Mouse (Mus musculus): Measurements from ENCODE around the gene Csk. TPM values are rescaled to one million over a fixed set of nuclear protein-coding genes. Genes with fewer than 3 reads are reported as not detected.

Gene Csk
- polyA plus RNA-seq, 1 experiment from 2014 or later: 41.5 TPM

- no peak overlapping the region for H3K27ac ChIP-seq (replicated peaks)
- WGBS: 11% methylated on average over 9 of the region's 9 CpGs
- H3K4me1 ChIP-seq: peaks cover 54% of the 10 kb centered on the region
- no peaks in the 10 kb centered on the region for H3K36me3 ChIP-seq
- no peaks in the 10 kb centered on the region for H3K9me3 ChIP-seq (replicated peaks)
- no peak overlapping the region for H3K4me3 ChIP-seq
- no peak for DNase-seq (ENCODE audit: low spot score)
- H3K27me3 ChIP-seq (ENCODE audit: low read depth, poor library complexity, severe bottlenecking): peaks cover 39% of the 10 kb centered on the region
Measured at GRCm38 (mm10) chr9:57605503-57605902, 47.9 kb downstream of the Csk start.

GRCm38 (mm10) chr9:57604875-57605274, 48.6 kb downstream of the Csk start:
- Histone ChIP-seq H3K27me3 (ENCODE audit: low read depth, poor library complexity, severe bottlenecking) (peaks cover 39% of the 10 kb centered on the region), H3K4me1 (peaks cover 54% of the 10 kb centered on the region), H3K9me3 (replicated peaks) (no peaks in the 10 kb centered on the region), H3K27ac (replicated peaks) (no peak overlapping the region), H3K36me3 (no peaks in the 10 kb centered on the region), H3K4me3 (no peak overlapping the region)
- WGBS: 77% methylated on average over 4 of the region's 4 CpGs
- DNase-seq (ENCODE audit: low spot score): no peak

GRCm38 (mm10) chr9:57602098-57602497, 51.3 kb downstream of the Csk start:
- peaks cover 79% of the 10 kb centered on the region for H3K4me1 ChIP-seq

GRCm38 (mm10) chr9:57601353-57601706, 52.1 kb downstream of the Csk start:
- peak overlapping the region; percentile 65 for H3K27ac ChIP-seq (replicated peaks)
- H3K4me3 ChIP-seq: no peak overlapping the region
- WGBS: 83% methylated on average over 2 of the region's 2 CpGs
- H3K4me1 ChIP-seq: peaks cover 74% of the 10 kb centered on the region
- H3K27me3 ChIP-seq (ENCODE audit: low read depth, poor library complexity, severe bottlenecking): peaks cover 19% of the 10 kb centered on the region
- no peaks in the 10 kb centered on the region for H3K36me3 ChIP-seq
- no peak for DNase-seq (ENCODE audit: low spot score)
- no peaks in the 10 kb centered on the region for H3K9me3 ChIP-seq (replicated peaks)

More at GRCm38 (mm10) chr9:57602098-57602497, 51.3 kb downstream of the Csk start:
- WGBS: 78% methylated on average over 8 of the region's 8 CpGs
- Histone ChIP-seq H3K9me3 (replicated peaks) (no peaks in the 10 kb centered on the region), H3K36me3 (no peaks in the 10 kb centered on the region), H3K27ac (replicated peaks) (peak overlapping the region; percentile 42), H3K4me3 (no peak overlapping the region), H3K27me3 (ENCODE audit: low read depth, poor library complexity, severe bottlenecking) (peaks cover 27% of the 10 kb centered on the region)
- DNase-seq (ENCODE audit: low spot score): no peak

- peaks cover 14% of the 10 kb centered on the region; the same call in 1 of the 2 replicates for H3K27me3 ChIP-seq (ENCODE audit: low read depth, poor library complexity, severe bottlenecking)
- no peaks in the 10 kb centered on the region for H3K9me3 ChIP-seq (replicated peaks)
- H3K27ac ChIP-seq (replicated peaks): peak overlapping the region; percentile 65
- H3K36me3 ChIP-seq: no peaks in the 10 kb centered on the region
- 8% methylated on average over 3 of the region's 3 CpGs for WGBS
- peak; percentile 42 for DNase-seq (ENCODE audit: low spot score)
- H3K4me3 ChIP-seq: 0 out of 2 replicates have a peak overlapping the region, but pooled peaks have one; percentile 14
- peaks cover 69% of the 10 kb centered on the region for H3K4me1 ChIP-seq
Measured at GRCm38 (mm10) chr9:57600620-57601352, 52.6 kb downstream of the Csk start.

- Histone ChIP-seq H3K27me3 (ENCODE audit: low read depth, poor library complexity, severe bottlenecking) (no peaks in the 10 kb centered on the region), H3K36me3 (peaks cover 15% of the 10 kb centered on the region), H3K4me3 (no peak overlapping the region), H3K9me3 (replicated peaks) (no peaks in the 10 kb centered on the region), H3K4me1 (peaks cover 62% of the 10 kb centered on the region), H3K27ac (replicated peaks) (peak overlapping the region; percentile 65)
- 25% methylated on average over 8 of the region's 8 CpGs for WGBS
- DNase-seq (ENCODE audit: low spot score): peak; percentile 63
Measured at GRCm38 (mm10) chr9:57598851-57599563, 54.4 kb downstream of the Csk start.

GRCm38 (mm10) chr9:57597929-57598382, 55.5 kb downstream of the Csk start:
- Histone ChIP-seq H3K4me3 (no peak overlapping the region), H3K4me1 (peaks cover 72% of the 10 kb centered on the region), H3K9me3 (replicated peaks) (no peaks in the 10 kb centered on the region), H3K36me3 (peaks cover 26% of the 10 kb centered on the region), H3K27me3 (ENCODE audit: low read depth, poor library complexity, severe bottlenecking) (no peaks in the 10 kb centered on the region), H3K27ac (replicated peaks) (peak overlapping the region; percentile 65)
- DNase-seq (ENCODE audit: low spot score): peak; percentile 38
- WGBS: 25% methylated on average over 4 of the region's 4 CpGs

- 90% methylated on average over 8 of the region's 8 CpGs for WGBS
- no peaks in the 10 kb centered on the region for H3K27me3 ChIP-seq (ENCODE audit: low read depth, poor library complexity, severe bottlenecking)
- peaks cover 31% of the 10 kb centered on the region for H3K36me3 ChIP-seq
- H3K4me1 ChIP-seq: peaks cover 73% of the 10 kb centered on the region
- no peaks in the 10 kb centered on the region for H3K9me3 ChIP-seq (replicated peaks)
- H3K27ac ChIP-seq (replicated peaks): peak overlapping the region; percentile 65
- no peak overlapping the region for H3K4me3 ChIP-seq
- DNase-seq (ENCODE audit: low spot score): no peak
Measured at GRCm38 (mm10) chr9:57597265-57597664, 56.2 kb downstream of the Csk start.

- Histone ChIP-seq H3K27ac (replicated peaks) (peak overlapping the region; percentile 61; the same call in 1 of the 2 replicates), H3K27me3 (ENCODE audit: low read depth, poor library complexity, severe bottlenecking) (0 out of 2 replicates have a peak, but pooled peaks cover 7% of the 10 kb centered on the region), H3K9me3 (replicated peaks) (no peaks in the 10 kb centered on the region), H3K4me1 (peaks cover 65% of the 10 kb centered on the region), H3K36me3 (peaks cover 31% of the 10 kb centered on the region), H3K4me3 (0 out of 2 replicates have a peak overlapping the region, but pooled peaks have one; percentile 5)
- DNase-seq (ENCODE audit: low spot score): no peak
- 76% methylated on average over 9 of the region's 9 CpGs for WGBS
Measured at GRCm38 (mm10) chr9:57594174-57594509, 59.3 kb downstream of the Csk start.

GRCm38 (mm10) chr9:57593454-57594173, 59.8 kb downstream of the Csk start:
- H3K9me3 ChIP-seq (replicated peaks): no peaks in the 10 kb centered on the region
- H3K4me3 ChIP-seq: 0 out of 2 replicates have a peak overlapping the region, but pooled peaks have one; percentile 5
- DNase-seq (ENCODE audit: low spot score): peak; percentile 33
- H3K4me1 ChIP-seq: peaks cover 65% of the 10 kb centered on the region
- H3K27me3 ChIP-seq (ENCODE audit: low read depth, poor library complexity, severe bottlenecking): 0 out of 2 replicates have a peak, but pooled peaks cover 7% of the 10 kb centered on the region
- H3K27ac ChIP-seq (replicated peaks): peak overlapping the region; percentile 61; the same call in 1 of the 2 replicates
- WGBS: 52% methylated on average over 12 of the region's 12 CpGs
- peaks cover 31% of the 10 kb centered on the region for H3K36me3 ChIP-seq

- Histone ChIP-seq H3K4me1 (peaks cover 50% of the 10 kb centered on the region), H3K27ac (replicated peaks) (0 out of 2 replicates have a peak overlapping the region, but pooled peaks have one; percentile 87), H3K27me3 (ENCODE audit: low read depth, poor library complexity, severe bottlenecking) (0 out of 2 replicates have a peak, but pooled peaks cover 7% of the 10 kb centered on the region), H3K9me3 (replicated peaks) (no peaks in the 10 kb centered on the region), H3K36me3 (peaks cover 51% of the 10 kb centered on the region), H3K4me3 (peak overlapping the region; percentile 71)
- DNase-seq (ENCODE audit: low spot score): no peak
- 34% methylated on average over 5 of the region's 5 CpGs for WGBS
Measured at GRCm38 (mm10) chr9:57590726-57591125, 62.7 kb downstream of the Csk start.
